Comparison of ENCODE assay signal across 8 mouse cellular contexts in genomic region chr5:9954652-9955051, GRCm38 (mm10).
DNase-seq lines count a peak whose midpoint lies in the region; ATAC-seq and TF ChIP-seq lines count a peak whose summit lies in the region.

No protein-coding gene starts in this region.

- no peaks in the 10 kb centered on the region for H3K79me2 ChIP-seq in myocyte (ENCODE audit: control insufficient read depth, insufficient read depth)

- WGBS in neural tube, embryonic 15.5 days, result 20% methylated on average over 3 of the region's 3 CpGs
- 13% methylated on average over 3 of the region's 3 CpGs for WGBS in forebrain, embryonic 14.5 days

- no peak for TF ChIP-seq POLR2A in myocyte (IDR thresholded peaks at IDR 0.05; ENCODE audit: insufficient read length, low read depth)

- H3K9ac ChIP-seq in neural tube, embryonic 15.5 days (replicated peaks), result no peak overlapping the region
- H3K9ac ChIP-seq in forebrain, embryonic 14.5 days (ENCODE audit: low read length), result no peak overlapping the region

- H3K4me3 ChIP-seq in neural tube, embryonic 15.5 days (replicated peaks), result no peak overlapping the region
- H3K4me3 ChIP-seq in forebrain, embryonic 14.5 days (ENCODE audit: low read depth, low read length), result no peak overlapping the region
- no peak overlapping the region for H3K4me3 ChIP-seq in myocyte

- no peak overlapping the region for H3K27ac ChIP-seq in neural tube, embryonic 15.5 days (replicated peaks)
- no peak overlapping the region for H3K27ac ChIP-seq in forebrain, embryonic 14.5 days (ENCODE audit: low read depth, low read length)

- DNase-seq in cerebellum, postnatal 10 days, result peak; percentile 54 to 64
- peak; percentile 22 for DNase-seq in neural tube, embryonic 10.5 days (ENCODE audit: extremely low spot score, low spot score)
- DNase-seq in forebrain, embryonic 14.5 days (ENCODE audit: low spot score), result peak; percentile 66
- DNase-seq in right cerebral cortex, postnatal 14 days, result no peak
- DNase-seq in urinary bladder, postnatal 36 days (ENCODE audit: low spot score in 2 of 2), result no peak

- no peaks in the 10 kb centered on the region for H3K27me3 ChIP-seq in neural tube, embryonic 15.5 days (replicated peaks)
- H3K27me3 ChIP-seq in forebrain, embryonic 14.5 days (replicated peaks; ENCODE audit: control insufficient read depth, insufficient read depth, low read length), result no peaks in the 10 kb centered on the region
- no peaks in the 10 kb centered on the region for H3K27me3 ChIP-seq in myocyte (ENCODE audit: control insufficient read depth, insufficient read depth, insufficient read length)

- no peak overlapping the region for H3K4me2 ChIP-seq in neural tube, embryonic 15.5 days
- no peak overlapping the region for H3K4me2 ChIP-seq in forebrain, embryonic 14.5 days (ENCODE audit: low read length)
- no peak overlapping the region for H3K4me2 ChIP-seq in myocyte (ENCODE audit: low read depth)

- H3ac ChIP-seq in myocyte (ENCODE audit: control insufficient read depth, insufficient read length), result no peak overlapping the region

- H3K4me1 ChIP-seq in neural tube, embryonic 15.5 days, result no peaks in the 10 kb centered on the region
- no peaks in the 10 kb centered on the region for H3K4me1 ChIP-seq in forebrain, embryonic 14.5 days (ENCODE audit: control insufficient read depth, insufficient read depth, low read length)

- ATAC-seq in cerebellum, adult (ENCODE audit: insufficient number of reproducible peaks, low FRiP score, low TSS enrichment), result no peak
- ATAC-seq in neural tube, embryonic 15.5 days (ENCODE audit: low FRiP score), result no peak
- ATAC-seq in forebrain, embryonic 14.5 days, result peak; percentile 60; the same call in 1 of the 2 replicates

- H3K9me3 ChIP-seq in neural tube, embryonic 15.5 days (replicated peaks), result no peaks in the 10 kb centered on the region
- H3K9me3 ChIP-seq in forebrain, embryonic 14.5 days (replicated peaks; ENCODE audit: control insufficient read depth, low read length), result no peaks in the 10 kb centered on the region

- H3K36me3 ChIP-seq in neural tube, embryonic 15.5 days, result no peaks in the 10 kb centered on the region
- H3K36me3 ChIP-seq in forebrain, embryonic 14.5 days (ENCODE audit: control insufficient read depth, insufficient read depth, low read length), result no peaks in the 10 kb centered on the region
- no peaks in the 10 kb centered on the region for H3K36me3 ChIP-seq in myocyte (ENCODE audit: control insufficient read depth, insufficient read depth)

TF ChIP-seq in myocyte, 11 proteins besides CTCF, POLR2A, EP300 and RAD21:
- TF ChIP-seq USF1 (IDR thresholded peaks at IDR 0.05; ENCODE audit: low read depth) (peak; percentile 22), TCF3 (IDR thresholded peaks at IDR 0.05; ENCODE audit: insufficient read length, low read depth) (no peak)

Comparison
In these comparisons a context has a peak if more than half of its experiments do, and no peak if none do; other contexts are left out.
1. DNase-seq: peak in cerebellum, postnatal 10 days (2 of 2), neural tube, embryonic 10.5 days (single experiment) and forebrain, embryonic 14.5 days (single experiment); none in right cerebral cortex, postnatal 14 days (single experiment) and urinary bladder, postnatal 36 days (0 of 2).